Mouse (Mus musculus) liver, embryonic 14.5 days (tissue): Measurements from ENCODE around the gene Bok. TPM values are rescaled to one million over a fixed set of nuclear protein-coding genes. Genes with fewer than 3 reads are reported as not detected.

Source experiments
- ATAC-seq: fragments of 200-750 bp; cut with Nextera tagmentation; 2 replicates; pipeline ENCODE4 v1.8.0; 2017; ENCODE audit warnings: moderate number of reproducible peaks, mild to moderate bottlenecking, moderate library complexity; ENCODE audit not compliant: insufficient read depth
- DNase-seq, 3 experiments: peaks; one replicate each; pipeline ENCODE4 v3.0.0-alpha.2; 2012 to 2013; ENCODE audit warnings: low read depth in 3 of 3, low spot score in 3 of 3
- H3K27ac ChIP-seq: fragments of 300-500 bp; sonication (generic); 2 replicates; pipeline ENCODE4 v1.5.1; 2014; ENCODE audit warnings: moderate library complexity, mild to moderate bottlenecking, control low read depth, inconsistent platforms
- H3K27me3 ChIP-seq: fragments of 300-500 bp; sonication (generic); 2 replicates; pipeline ENCODE4 v1.6.1; 2014; ENCODE audit warnings: mild to moderate bottlenecking, low read length, moderate library complexity; ENCODE audit not compliant: control insufficient read depth, insufficient read depth
- H3K36me3 ChIP-seq: fragments of 300-500 bp; sonication (generic); replicated peaks from 2 replicates; pipeline ENCODE4 v1.6.1; 2014; ENCODE audit warnings: low read depth; ENCODE audit not compliant: control insufficient read depth, insufficient read depth
- H3K4me1 ChIP-seq, 2 experiments: fragments of 200-500 bp in 1 of 2; fragments of 300-500 bp in 1 of 2; sonication (generic) in 1 of 2; replicated peaks; 2 replicates each; pipeline ENCODE4 v1.6.1; 2012 to 2014; ENCODE audit warnings: antibody characterized with exemption in 1 of 2, inconsistent platforms in 1 of 2, low read length in 1 of 2; ENCODE audit not compliant: control insufficient read depth in 2 of 2, insufficient read depth in 2 of 2
- H3K4me2 ChIP-seq: fragments of 300-500 bp; sonication (generic); 2 replicates; pipeline ENCODE4 v1.6.1; 2014; ENCODE audit warnings: low read depth, mild to moderate bottlenecking, control low read depth, moderate library complexity
- H3K4me3 ChIP-seq, 2 experiments: fragments of 200-500 bp in 1 of 2; fragments of 300-500 bp in 1 of 2; sonication (generic) in 1 of 2; 2 replicates each; pipeline ENCODE4 v1.5.1; 2012 to 2014; ENCODE audit warnings: low read depth in 2 of 2, low read length in 2 of 2, mild to moderate bottlenecking in 2 of 2, control low read depth in 1 of 2, inconsistent platforms in 1 of 2, moderate library complexity in 1 of 2; ENCODE audit not compliant: insufficient read depth in 1 of 2
- H3K9ac ChIP-seq: fragments of 300-500 bp; sonication (generic); replicated peaks from 2 replicates; pipeline ENCODE4 v1.6.1; 2014; ENCODE audit warnings: mild to moderate bottlenecking, control low read depth, moderate library complexity
- H3K9me3 ChIP-seq: fragments of 300-500 bp; sonication (generic); 2 replicates; pipeline ENCODE4 v1.6.1; 2016; ENCODE audit warnings: low read length, mixed read lengths; ENCODE audit not compliant: control insufficient read depth
- CTCF ChIP-seq: IDR thresholded peaks from 2 replicates; pipeline ENCODE4 v1.5.1; 2016; ENCODE audit warnings: antibody characterized with exemption, low read depth, control low read depth
- EP300 ChIP-seq: IDR thresholded peaks from 2 replicates; pipeline ENCODE4 v1.6.1; 2016; ENCODE audit warnings: antibody characterized with exemption, low read depth
- WGBS: fragments of 180-500 bp; shearing (Covaris S2); extraction: QIAGEN DNeasy Blood & Tissue Kit; methylation state at CpG from one replicate; pipeline ENCODE4 v1.1.7; 2014; ENCODE audit not compliant: insufficient replicate concordance; 5-methylcytosine and 5-hydroxymethylcytosine counted together
- polyA plus RNA-seq, 2 experiments: library from polyadenylated mRNA; depleted of rRNA in 1 of 2; stranded (reverse) in 1 of 2; unstranded in 1 of 2; fragments of >200 nt; fragmentation: Nextera tagmentation in 1 of 2; extraction: Ambion mirVana in 1 of 2; gene quantifications; 2 replicates each; pipeline versions ENCODE4 v1.2.1 to v1.2.3; 2012 to 2014

Bok gene
- polyA plus RNA-seq, 2 experiments: 1.9 to 2.8 TPM

GRCm38 (mm10) chr1:93694966-93695365 lies 9.5 kb downstream of the Bok start:
- no peak overlapping the region for H3K4me2 ChIP-seq
- no peak for DNase-seq
- no peaks in the 10 kb centered on the region for H3K4me1 ChIP-seq

GRCm38 (mm10) chr1:93697317-93697716 lies 11.9 kb downstream of the Bok start:
- H3K27ac ChIP-seq: no peak overlapping the region
- TF ChIP-seq EP300 (no peak), CTCF (no peak)
- no peaks in the 10 kb centered on the region for H3K4me1 ChIP-seq
- WGBS: 25% methylated on average over 3 of the region's 3 CpGs
- no peak overlapping the region for H3K4me2 ChIP-seq
- ATAC-seq (no peak), DNase-seq (no peak)
- no peaks in the 10 kb centered on the region for H3K36me3 ChIP-seq
- no peak overlapping the region for H3K4me3 ChIP-seq
- H3K9me3 ChIP-seq: no peaks in the 10 kb centered on the region
- H3K9ac ChIP-seq: no peak overlapping the region
- no peaks in the 10 kb centered on the region for H3K27me3 ChIP-seq

More at GRCm38 (mm10) chr1:93694966-93695365, 9.5 kb downstream of the Bok start:
- no peak overlapping the region for H3K4me3 ChIP-seq
- H3K36me3 ChIP-seq: no peaks in the 10 kb centered on the region
- no peak for ATAC-seq
- TF ChIP-seq CTCF: no peak
- TF ChIP-seq EP300: no peak
- H3K27me3 ChIP-seq: no peaks in the 10 kb centered on the region
- H3K9me3 ChIP-seq: no peaks in the 10 kb centered on the region
- 39% methylated on average over 6 of the region's 6 CpGs for WGBS
- no peak overlapping the region for H3K27ac ChIP-seq
- no peak overlapping the region for H3K9ac ChIP-seq

- ATAC-seq: no peak
- 54% methylated on average over 4 of the region's 4 CpGs for WGBS
- H3K4me3 ChIP-seq: no peak overlapping the region
These were observed 13.7 kb downstream of the Bok start for GRCm38 (mm10) chr1:93699159-93699558.

GRCm38 (mm10) chr1:93702106-93702505 lies 16.6 kb downstream of the Bok start:
- H3K4me2 ChIP-seq: no peak overlapping the region
- WGBS: 35% methylated on average over 1 of the region's 1 CpGs
- ATAC-seq: no peak

More at GRCm38 (mm10) chr1:93699159-93699558, 13.7 kb downstream of the Bok start:
- no peaks in the 10 kb centered on the region for H3K27me3 ChIP-seq
- TF ChIP-seq EP300 (no peak), CTCF (no peak)
- no peaks in the 10 kb centered on the region for H3K36me3 ChIP-seq
- no peak overlapping the region for H3K9ac ChIP-seq
- H3K27ac ChIP-seq: no peak overlapping the region
- H3K4me2 ChIP-seq: no peak overlapping the region
- H3K9me3 ChIP-seq: no peaks in the 10 kb centered on the region
- DNase-seq: no peak
- no peaks in the 10 kb centered on the region for H3K4me1 ChIP-seq

GRCm38 (mm10) chr1:93703472-93704048 lies 18.1 kb downstream of the Bok start:
- WGBS: 75% methylated on average over 10 of the region's 10 CpGs
- H3K4me2 ChIP-seq: no peak overlapping the region
- ATAC-seq (no peak), DNase-seq (no peak)
- no peaks in the 10 kb centered on the region for H3K9me3 ChIP-seq
- no peaks in the 10 kb centered on the region for H3K27me3 ChIP-seq
- H3K4me3 ChIP-seq: no peak overlapping the region
- no peaks in the 10 kb centered on the region for H3K36me3 ChIP-seq
- no peaks in the 10 kb centered on the region for H3K4me1 ChIP-seq
- TF ChIP-seq EP300 (no peak), CTCF (no peak)
- H3K9ac ChIP-seq: no peak overlapping the region
- no peak overlapping the region for H3K27ac ChIP-seq

More at GRCm38 (mm10) chr1:93702106-93702505, 16.6 kb downstream of the Bok start:
- Histone ChIP-seq H3K27ac (no peak overlapping the region), H3K4me1 (no peaks in the 10 kb centered on the region), H3K36me3 (no peaks in the 10 kb centered on the region), H3K27me3 (no peaks in the 10 kb centered on the region), H3K9me3 (no peaks in the 10 kb centered on the region), H3K4me3 (no peak overlapping the region), H3K9ac (no peak overlapping the region)
- no peak for TF ChIP-seq CTCF
- TF ChIP-seq EP300: no peak
- no peak for DNase-seq
